Mouse (Mus musculus): ENCODE data around the gene Wdr74. TPM values are rescaled to one million over a fixed set of nuclear protein-coding genes. Genes with fewer than 3 reads are reported as not detected.

Wdr74 gene
- total and polyA plus RNA-seq, 3 experiments: 133 to 235 (median 203) TPM

DNA sequence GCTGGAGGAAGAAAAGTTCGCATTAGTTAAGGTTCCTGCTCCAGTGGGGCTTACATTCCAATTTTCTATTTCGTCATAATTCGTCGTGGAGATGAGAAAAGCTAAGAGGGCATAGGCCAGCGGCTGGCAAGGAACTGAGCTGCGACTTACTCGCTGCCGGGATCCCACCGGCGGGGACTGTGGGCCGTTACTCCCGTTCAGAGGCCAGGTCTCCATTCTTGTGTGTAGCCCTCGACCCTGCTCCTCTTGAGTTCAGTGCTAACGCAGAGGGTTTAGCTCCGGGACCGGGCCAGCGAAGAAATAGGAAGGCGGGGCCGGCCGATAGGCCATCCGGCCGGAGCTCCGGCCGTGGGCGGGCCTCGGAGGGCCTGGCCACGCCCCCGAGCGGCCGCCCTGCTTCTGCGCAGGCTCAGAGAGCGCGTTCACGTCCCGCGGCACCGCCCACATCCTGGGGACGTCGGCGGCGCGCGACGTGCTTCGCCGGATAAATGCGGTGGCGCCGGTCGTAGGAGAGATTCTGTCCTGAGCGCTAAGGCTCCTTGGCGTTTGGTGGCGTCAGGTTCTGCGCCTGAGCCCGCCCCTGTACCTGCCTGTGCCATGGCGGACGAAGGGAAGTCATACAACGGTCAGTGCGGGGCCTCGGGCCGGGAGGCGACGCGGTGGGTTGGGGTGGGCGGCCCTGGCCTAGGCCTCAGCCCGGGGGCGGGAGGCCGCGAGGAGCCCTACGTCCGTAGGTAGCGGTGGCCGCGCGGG, 21.2 kb downstream of the Wdr74 start, which contains the start of gene Nxf1 (continued):
- TF ChIP-seq EP300 (IDR thresholded peaks at IDR 0.05; ENCODE audit: low read length) (no peak), JUND (conservative IDR thresholded peaks at IDR 0.05; ENCODE audit: low read depth, low read length) (no peak), ZC3H11A (IDR thresholded peaks at IDR 0.05; ENCODE audit: low read depth, low read length) (no peak)

DNA sequence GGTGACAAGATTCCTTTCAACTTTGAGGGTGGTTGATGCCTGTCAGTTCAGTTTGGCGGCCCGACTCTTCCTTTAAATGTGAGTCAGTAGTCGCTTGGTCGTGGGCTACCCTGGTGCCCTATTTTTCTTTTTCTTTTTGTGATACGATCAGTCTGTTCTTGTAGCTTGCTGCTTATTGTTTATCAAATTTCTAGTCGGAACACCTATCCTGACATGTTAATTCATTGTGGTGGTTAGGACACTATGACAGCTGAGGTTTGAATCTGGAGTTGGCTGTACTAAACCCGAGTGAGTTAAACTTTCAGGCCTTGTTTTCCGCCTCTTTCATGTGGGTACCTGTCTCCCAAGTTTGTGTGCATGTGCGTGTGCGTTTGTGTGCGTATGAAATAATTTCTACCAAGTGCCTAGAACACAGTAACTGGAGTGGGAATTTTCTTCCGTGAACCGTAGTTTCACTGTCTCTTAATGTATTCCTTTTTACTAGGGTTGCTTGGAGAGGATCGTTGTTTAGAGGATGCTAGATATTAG, 21.9 kb downstream of the Wdr74 start:
- peak overlapping the region; percentile 83; the same call in 1 of the 2 replicates for H3K4me2 ChIP-seq (ENCODE audit: insufficient read depth, low read depth, poor library complexity, severe bottlenecking)
- H3K9ac ChIP-seq (ENCODE audit: insufficient read depth, low read depth): peak overlapping the region; percentile 88
- peaks cover 26 to 42% of the 10 kb centered on the region in 2 experiments for H3K36me3 ChIP-seq (replicated peaks in 1 of 2; ENCODE audit: control insufficient read depth in 1 of 2, insufficient read depth in 1 of 2, low read length in 1 of 2)
- H3K79me2 ChIP-seq (replicated peaks; ENCODE audit: control insufficient read depth, extremely low read depth, insufficient read depth, poor library complexity, severe bottlenecking): peaks cover 64% of the 10 kb centered on the region
- H3K9me3 ChIP-seq (replicated peaks; ENCODE audit: low read length): no peaks in the 10 kb centered on the region
- H3K27me3 ChIP-seq (replicated peaks): no peaks in the 10 kb centered on the region
- in situ Hi-C loops (cut with MboI; ENCODE audit: low pct_ligation_motif_present, low pct_unique_long_range_greater_than_20kb, low sequenced_read_pairs) (no loop called here), dilution Hi-C loops (cut with MboI; ENCODE audit: extremely low pct_ligation_motif_present, extremely low pct_unique_long_range_greater_than_20kb, low sequenced_read_pairs) (no loop called here)
- peaks cover 0 to 38% of the 10 kb centered on the region in 2 experiments; a peak in 3 of 4 replicates for H3K4me1 ChIP-seq (ENCODE audit: control insufficient read depth in 1 of 2, insufficient read depth in 2 of 2)
- H3K27ac ChIP-seq (ENCODE audit: insufficient read depth, low read depth): no peak overlapping the region
- DNase-seq (ENCODE audit: extremely low read depth): no peak
- H3K4me3 ChIP-seq (replicated peaks in 1 of 3; ENCODE audit: low read depth in 2 of 3, low read length in 2 of 3, poor library complexity in 1 of 3): peak overlapping the region; percentile 76 to 97 (median 96)
- TF ChIP-seq MYC (IDR thresholded peaks at IDR 0.05; ENCODE audit: low read depth, low read length) (0 out of 2 replicates have a peak, but pooled peaks have one; percentile 13), CHD1 (IDR thresholded peaks at IDR 0.05; ENCODE audit: low read depth, low read length) (no peak), IRF4 (IDR thresholded peaks at IDR 0.05; ENCODE audit: low read depth, low read length) (no peak)

DNA sequence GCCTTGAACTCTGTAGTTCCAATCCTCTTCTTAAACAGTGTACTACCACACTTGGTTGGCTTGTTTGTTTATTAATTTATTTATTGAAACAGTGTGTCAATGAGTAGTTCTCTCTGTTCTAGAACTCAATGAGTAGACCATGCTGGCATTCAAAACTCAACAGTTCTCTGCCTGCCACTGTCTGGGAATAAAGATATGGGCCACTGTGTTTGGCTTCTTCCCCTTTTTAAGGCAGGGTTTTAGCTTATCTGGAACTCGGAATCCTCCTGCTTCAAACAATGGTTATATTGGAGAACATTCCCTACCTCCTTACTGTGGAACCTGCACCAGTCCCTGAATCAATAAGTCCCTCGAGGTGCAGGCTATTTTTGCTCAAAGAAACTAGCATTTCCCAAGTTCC, 23.3 kb downstream of the Wdr74 start:
- in situ Hi-C loops (cut with MboI; ENCODE audit: low pct_ligation_motif_present, low pct_unique_long_range_greater_than_20kb, low sequenced_read_pairs) (no loop called here), dilution Hi-C loops (cut with MboI; ENCODE audit: extremely low pct_ligation_motif_present, extremely low pct_unique_long_range_greater_than_20kb, low sequenced_read_pairs) (no loop called here)
- peak overlapping the region; percentile 91 for H3K4me2 ChIP-seq (ENCODE audit: insufficient read depth, low read depth, poor library complexity, severe bottlenecking)
- H3K36me3 ChIP-seq (replicated peaks in 1 of 2; ENCODE audit: control insufficient read depth in 1 of 2, insufficient read depth in 1 of 2, low read length in 1 of 2): peaks cover 33 to 45% of the 10 kb centered on the region in 2 experiments
- H3K4me3 ChIP-seq (replicated peaks in 1 of 3; ENCODE audit: low read depth in 2 of 3, low read length in 2 of 3, poor library complexity in 1 of 3): no peak overlapping the region
- H3K9me3 ChIP-seq (replicated peaks; ENCODE audit: low read length): no peaks in the 10 kb centered on the region
- peak overlapping the region; percentile 88; the same call in 1 of the 2 replicates for H3K9ac ChIP-seq (ENCODE audit: insufficient read depth, low read depth)
- DNase-seq (ENCODE audit: extremely low read depth): no peak
- no peak for TF ChIP-seq BHLHE40 (IDR thresholded peaks at IDR 0.05; ENCODE audit: low read depth, low read length)
- TF ChIP-seq ETS1 (conservative IDR thresholded peaks at IDR 0.05; ENCODE audit: low read depth, low read length): no peak
- no peak for TF ChIP-seq ZMIZ1 (IDR thresholded peaks at IDR 0.05; ENCODE audit: low read depth, low read length)
- no peak for TF ChIP-seq UBTF (IDR thresholded peaks at IDR 0.05; ENCODE audit: low read depth, low read length)
- TF ChIP-seq POLR2AphosphoS2 (IDR thresholded peaks at IDR 0.05; ENCODE audit: low read depth, low read length): no peak
- no peak for TF ChIP-seq MAFK (IDR thresholded peaks at IDR 0.05; ENCODE audit: insufficient replicate concordance, low read length)
- TF ChIP-seq ZNF384 (IDR thresholded peaks at IDR 0.05; ENCODE audit: low read depth, low read length): no peak
- TF ChIP-seq GABPA (IDR thresholded peaks at IDR 0.05; ENCODE audit: insufficient replicate concordance, low read depth, low read length): no peak
- no peak for TF ChIP-seq MYC (IDR thresholded peaks at IDR 0.05; ENCODE audit: low read depth, low read length)
- peaks cover 70% of the 10 kb centered on the region for H3K79me2 ChIP-seq (replicated peaks; ENCODE audit: control insufficient read depth, extremely low read depth, insufficient read depth, poor library complexity, severe bottlenecking)
- no peaks in the 10 kb centered on the region for H3K27me3 ChIP-seq (replicated peaks)
- H3K27ac ChIP-seq (ENCODE audit: insufficient read depth, low read depth): no peak overlapping the region
- H3K4me1 ChIP-seq (ENCODE audit: control insufficient read depth in 1 of 2, insufficient read depth in 2 of 2): peaks cover 4 to 50% of the 10 kb centered on the region in 2 experiments; a peak in 3 of 4 replicates
